Mouse (Mus musculus) embryonic fibroblast, embryonic 13.5 days (primary cell): ENCODE measurements around the gene Tchp. TPM values are rescaled to one million over a fixed set of nuclear protein-coding genes. Genes with fewer than 3 reads are reported as not detected.

Experiments
- H3K27ac ChIP-seq: 2 replicates; pipeline ENCODE4 v1.5.1; 2012; ENCODE audit warnings: low read length, control low read depth, inconsistent platforms; ENCODE audit not compliant: insufficient read depth
- H3K4me1 ChIP-seq: 2 replicates; pipeline ENCODE4 v1.6.1; 2011; ENCODE audit warnings: low read length; ENCODE audit not compliant: control insufficient read depth, insufficient read depth
- H3K4me3 ChIP-seq: 2 replicates; pipeline ENCODE4 v1.5.1; 2011; ENCODE audit warnings: mild to moderate bottlenecking, control low read depth, low read length; ENCODE audit not compliant: insufficient read depth
- CTCF ChIP-seq: IDR thresholded peaks from 2 replicates; pipeline ENCODE4 v1.5.1; 2011; ENCODE audit warnings: mild to moderate bottlenecking, control low read depth, low read length, moderate library complexity, borderline replicate concordance; ENCODE audit not compliant: insufficient read depth
- POLR2A ChIP-seq: IDR thresholded peaks from 2 replicates; pipeline ENCODE4 v1.6.1; 2011; ENCODE audit warnings: low read depth, mild to moderate bottlenecking, control low read depth, low read length, moderate library complexity
- polyA plus RNA-seq: library from polyadenylated mRNA; stranded (reverse); fragments of >200 nt; gene quantifications from 2 replicates; pipeline ENCODE4 v1.2.4, GENCODE M21; 2011; ENCODE audit warnings: low read depth; ENCODE audit not compliant: missing spikeins, insufficient read length

Gene Tchp
- 6.8 and 7.8 TPM in 2 replicates for polyA plus RNA-seq

DNA sequence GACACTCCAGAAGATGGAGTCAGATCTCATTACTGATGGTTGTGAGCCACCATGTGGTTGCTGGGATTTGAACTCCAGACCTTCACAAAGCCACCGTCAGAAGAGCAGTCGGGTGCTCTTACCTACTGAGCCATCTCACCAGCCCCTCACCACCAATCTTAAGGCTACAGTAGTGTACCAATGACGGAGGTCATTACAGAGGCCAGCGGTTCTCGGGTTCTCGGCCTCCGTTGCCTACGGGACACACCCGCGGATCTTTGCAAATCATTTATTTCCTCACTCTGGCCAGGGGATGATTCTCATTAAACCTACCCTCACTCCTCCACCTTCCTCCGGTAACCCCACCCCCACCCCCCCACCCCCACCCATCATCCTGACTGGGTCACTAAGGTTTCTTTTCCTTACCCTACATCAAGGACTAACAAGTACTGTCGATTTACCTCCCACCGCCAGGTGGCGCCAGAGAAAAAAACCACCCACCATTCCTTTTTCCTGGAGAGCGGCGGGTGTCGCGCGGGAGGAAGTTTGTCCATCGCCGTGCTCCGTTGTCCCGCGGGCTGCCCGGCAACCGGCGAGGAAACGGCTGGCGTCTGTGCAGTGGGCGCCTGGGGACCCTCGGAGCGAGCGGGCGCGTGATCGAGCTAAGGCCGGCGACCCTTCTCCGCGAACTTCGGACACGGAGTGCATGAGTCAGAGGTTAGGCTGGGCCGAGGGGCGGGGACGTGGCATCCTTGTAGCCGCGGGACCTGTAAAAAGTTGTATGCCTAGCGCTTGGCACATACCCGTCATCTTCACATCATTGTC is at the start of gene Tchp:
TSS of gene Tchp (plus strand) at position 496 of the 804 bp plus-strand sequence.
- TF ChIP-seq POLR2A, result peak; percentile 71
- TF ChIP-seq CTCF, result 0 out of 2 replicates have a peak, but pooled peaks have one; percentile 24
- H3K4me1 ChIP-seq, result 0 out of 2 replicates have a peak, but pooled peaks cover 5% of the 10 kb centered on the region
- H3K27ac ChIP-seq, result no peak within 1 kb of the TSS
- peak within 1 kb of the TSS; percentile 97 for H3K4me3 ChIP-seq

DNA sequence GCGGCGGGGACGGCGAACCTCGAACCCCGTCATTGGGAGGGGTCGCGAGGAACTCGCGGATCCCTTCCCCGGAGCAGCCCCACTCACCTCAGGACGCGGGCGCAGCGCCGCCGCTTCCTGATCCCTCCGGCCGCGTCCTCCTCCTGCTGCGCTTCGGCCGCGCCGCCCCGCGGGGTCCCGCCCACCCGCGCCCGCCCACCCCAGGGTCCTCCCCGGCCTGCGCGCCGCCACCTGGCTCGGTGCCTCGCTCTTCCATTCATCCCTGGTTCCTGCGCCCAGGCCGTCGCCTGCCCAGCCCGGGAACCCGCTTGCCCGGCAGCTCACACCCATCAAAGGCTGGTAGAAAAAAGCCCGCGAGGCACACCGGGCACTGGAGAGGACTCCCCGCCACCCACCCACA is 49.3 kb upstream of the Tchp start, which contains the start of gene Trpv4:
TSS of gene Trpv4 (minus strand) at position 167 of the 400 bp plus-strand sequence.
- Histone ChIP-seq H3K4me3 (peak within 1 kb of the TSS; percentile 41), H3K4me1 (no peaks in the 10 kb centered on the region), H3K27ac (no peak within 1 kb of the TSS)
- TF ChIP-seq CTCF (no peak), POLR2A (peak; percentile 46; the same call in 1 of the 2 replicates)

DNA sequence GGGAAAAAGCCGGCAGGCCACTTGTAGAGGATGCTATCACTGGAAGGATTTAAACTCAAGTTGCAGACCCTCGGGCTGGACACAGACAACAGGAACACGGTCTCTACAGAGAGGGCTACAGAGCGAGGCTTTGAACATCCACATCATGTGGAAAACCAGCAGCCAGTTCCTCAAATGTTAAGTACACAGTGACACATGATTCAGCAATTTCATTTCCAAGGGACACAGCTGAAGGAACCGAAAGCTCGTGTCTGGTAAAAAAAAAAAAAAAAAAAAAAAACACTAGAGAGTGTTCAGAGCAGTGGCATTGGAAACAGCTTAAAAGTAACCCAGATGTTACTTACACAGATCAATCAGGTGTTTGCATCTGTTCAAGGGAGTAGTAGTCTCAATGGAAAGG is 46.5 kb upstream of the Tchp start:
- Histone ChIP-seq H3K4me3 (no peak overlapping the region), H3K27ac (no peak overlapping the region), H3K4me1 (no peaks in the 10 kb centered on the region)
- TF ChIP-seq POLR2A (no peak), CTCF (no peak)

DNA sequence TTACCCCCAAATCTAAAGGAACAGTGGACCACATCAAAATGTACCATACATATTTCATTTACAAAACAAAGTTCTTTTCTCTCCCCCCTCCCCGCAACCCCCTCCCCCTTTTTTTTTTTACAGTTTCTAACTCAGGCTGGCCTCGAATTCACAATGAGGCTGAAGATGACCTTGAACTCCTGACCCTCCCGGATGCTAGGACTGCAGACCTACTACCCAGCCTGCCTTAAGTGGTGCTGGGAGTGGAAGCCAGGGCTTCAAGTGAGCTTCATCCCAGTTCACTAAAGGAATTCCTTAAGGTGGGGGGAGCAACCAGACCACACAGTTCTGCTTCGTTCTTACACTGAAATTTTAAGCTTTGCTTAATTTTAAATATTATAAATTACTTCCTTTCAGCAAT is 43.4 kb upstream of the Tchp start:
- no peak for TF ChIP-seq CTCF
- TF ChIP-seq POLR2A, result no peak
- Histone ChIP-seq H3K4me3 (no peak overlapping the region), H3K27ac (no peak overlapping the region), H3K4me1 (no peaks in the 10 kb centered on the region)

DNA sequence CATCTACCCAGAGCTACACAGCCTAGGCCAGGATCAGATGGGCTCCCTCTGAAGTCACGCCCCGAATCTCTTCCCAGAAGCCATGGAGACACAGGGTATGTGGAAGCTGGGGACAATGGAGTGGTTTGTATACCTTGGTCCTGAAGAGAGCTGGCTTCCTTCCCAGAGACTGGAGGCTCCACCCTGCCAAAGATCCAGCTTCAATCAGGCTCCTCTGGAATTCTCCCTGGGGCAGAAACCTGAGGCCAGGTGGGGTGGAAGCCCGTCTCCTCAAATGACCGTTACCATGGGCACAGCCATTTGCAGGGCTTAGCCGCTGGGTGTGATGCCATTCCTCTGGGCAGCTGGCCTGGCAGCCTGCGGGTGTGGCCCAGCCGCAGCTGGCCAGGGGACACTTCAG is 42.8 kb upstream of the Tchp start:
- Histone ChIP-seq H3K4me3 (no peak overlapping the region), H3K4me1 (no peaks in the 10 kb centered on the region), H3K27ac (no peak overlapping the region)
- TF ChIP-seq POLR2A (no peak), CTCF (no peak)

DNA sequence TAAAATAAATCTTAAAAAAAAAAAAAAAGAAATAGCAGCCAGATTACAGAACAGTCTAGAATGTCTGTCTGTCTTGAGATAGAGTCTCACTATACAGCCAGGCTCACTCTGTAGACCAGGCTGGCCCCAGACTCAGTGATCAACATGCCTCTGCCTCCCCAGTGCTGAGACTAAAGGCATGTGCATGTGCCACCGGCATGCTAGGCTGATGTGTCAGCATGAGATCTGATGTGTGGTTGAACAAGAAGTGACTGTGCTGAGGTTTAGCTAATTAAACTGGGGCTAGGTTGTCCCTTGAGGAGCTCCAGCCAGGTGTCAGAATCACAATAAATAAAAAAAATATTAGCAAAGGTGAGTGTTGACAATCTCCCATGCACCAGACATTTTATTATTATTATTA is 40.9 kb upstream of the Tchp start:
- H3K4me3 ChIP-seq, result no peak overlapping the region
- TF ChIP-seq POLR2A (no peak), CTCF (no peak)

DNA sequence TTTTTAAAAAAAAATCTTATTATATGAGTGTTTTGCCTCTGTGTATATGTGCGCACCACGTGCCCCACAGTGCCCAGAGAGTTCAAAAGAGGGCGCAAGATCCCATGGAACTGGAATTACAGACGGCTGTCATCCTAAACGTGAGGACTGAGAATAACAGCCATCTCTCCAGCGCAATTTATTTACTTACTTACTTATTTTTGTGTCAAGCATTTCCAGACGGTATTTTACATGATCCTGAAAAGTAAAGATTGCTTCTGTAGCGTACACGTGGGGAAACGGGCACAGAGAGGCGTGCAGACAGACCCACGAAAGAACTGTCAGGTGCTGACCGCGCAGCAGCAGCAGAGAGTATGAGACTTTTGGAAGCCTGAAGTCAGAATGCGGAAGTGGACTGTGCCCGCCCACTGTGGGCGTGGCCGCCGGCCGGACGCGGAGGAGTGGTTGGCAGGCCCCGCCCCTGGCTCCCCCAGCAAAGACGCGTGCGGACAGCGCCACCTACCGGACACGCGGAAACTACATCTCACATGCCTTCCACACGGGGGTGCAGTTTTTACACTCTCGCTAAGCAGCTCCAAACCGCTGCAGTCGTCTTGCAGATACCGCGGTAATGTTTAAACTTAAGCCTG is 40.2 kb upstream of the Tchp start:
- 0 out of 2 replicates have a peak overlapping the region, but pooled peaks have one; percentile 7 for H3K4me3 ChIP-seq
- no peaks in the 10 kb centered on the region for H3K4me1 ChIP-seq
- H3K27ac ChIP-seq, result peak overlapping the region; percentile 9; the same call in 1 of the 2 replicates
- TF ChIP-seq CTCF, result peak; percentile 100
- peak; percentile 92 for TF ChIP-seq POLR2A

More for the DNA sequence above, 40.9 kb upstream of the Tchp start:
- no peaks in the 10 kb centered on the region for H3K4me1 ChIP-seq
- no peak overlapping the region for H3K27ac ChIP-seq

DNA sequence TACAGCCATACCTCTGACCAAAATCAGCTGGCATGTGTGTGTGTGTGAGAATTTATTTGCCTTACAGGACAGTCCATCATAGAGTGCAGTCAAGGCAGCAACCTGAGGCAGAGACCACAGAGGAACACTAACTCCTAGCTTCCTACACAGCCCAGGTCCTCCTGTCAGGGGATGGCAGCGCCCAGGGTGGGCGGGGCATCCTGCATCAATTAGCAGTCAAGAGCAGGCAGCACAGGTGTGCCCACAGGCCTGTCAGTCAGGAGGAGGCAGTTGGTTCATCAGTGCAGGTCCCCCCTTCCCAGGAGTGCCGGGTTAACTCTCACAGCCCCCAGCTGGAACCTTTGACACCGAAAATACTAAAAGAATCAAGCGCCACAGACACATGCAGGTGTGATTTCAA is 38.5 kb upstream of the Tchp start:
- Histone ChIP-seq H3K27ac (no peak overlapping the region), H3K4me1 (no peaks in the 10 kb centered on the region), H3K4me3 (no peak overlapping the region)
- TF ChIP-seq POLR2A (no peak), CTCF (no peak)

DNA sequence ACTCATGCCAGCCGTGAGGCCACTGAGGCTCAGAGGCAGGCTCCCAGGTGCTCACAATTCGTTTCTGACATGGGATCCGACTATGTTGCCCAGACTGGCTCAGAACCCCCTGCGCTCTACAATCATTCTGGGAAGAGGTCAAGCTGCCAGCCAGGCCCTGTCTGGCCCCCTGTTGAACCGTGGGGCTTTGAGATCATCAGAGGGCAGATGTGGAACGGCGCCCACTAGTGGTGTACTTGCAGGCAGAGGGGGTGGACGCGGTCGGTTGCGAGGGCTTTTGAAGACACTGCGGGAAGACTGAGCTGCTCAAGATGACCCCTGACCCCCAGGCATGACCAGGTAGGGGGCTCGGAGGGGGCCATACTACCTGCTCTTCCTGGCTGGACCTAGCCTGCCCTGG is 34.4 kb upstream of the Tchp start:
- Histone ChIP-seq H3K4me1 (no peaks in the 10 kb centered on the region), H3K27ac (no peak overlapping the region), H3K4me3 (no peak overlapping the region)
- no peak for TF ChIP-seq CTCF
- no peak for TF ChIP-seq POLR2A

DNA sequence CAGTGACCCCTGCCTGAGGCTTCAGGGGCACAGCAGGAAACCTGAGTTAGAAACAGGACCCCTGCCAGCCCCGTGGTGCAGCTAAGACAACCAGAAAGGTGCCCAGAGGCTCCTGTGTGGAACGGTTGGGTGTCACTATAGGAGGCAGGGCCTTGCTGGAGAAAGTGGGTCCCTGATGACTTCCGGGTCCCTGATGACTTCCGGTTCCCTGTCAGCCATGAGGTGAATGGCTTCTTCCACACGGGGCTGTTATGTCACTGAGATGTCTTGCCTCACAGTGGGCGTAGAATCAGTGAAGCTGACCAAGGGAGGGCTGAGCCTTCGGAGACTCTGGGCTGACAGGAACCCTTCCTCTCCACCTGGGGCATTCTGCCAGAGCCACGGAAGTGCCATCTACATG is 33.0 kb upstream of the Tchp start:
- Histone ChIP-seq H3K4me1 (no peaks in the 10 kb centered on the region), H3K4me3 (no peak overlapping the region), H3K27ac (no peak overlapping the region)
- no peak for TF ChIP-seq POLR2A
- TF ChIP-seq CTCF, result no peak
